Mouse (Mus musculus) midbrain, embryonic 16.5 days (tissue): ENCODE measurements around the gene Capzb. TPM values are rescaled to one million over a fixed set of nuclear protein-coding genes. Genes with fewer than 3 reads are reported as not detected.
A peak's percentile ranks its signal among the peaks of the same experiment; 100 is the strongest.

Source experiments
- ATAC-seq: fragments of 200-750 bp; cut with Nextera tagmentation; 2 replicates; pipeline ENCODE4 v1.8.0; 2017; ENCODE audit warnings: moderate TSS enrichment
- H3K27ac ChIP-seq: fragments of 300-500 bp; sonication (generic); 2 replicates; pipeline ENCODE4 v1.5.1; 2014; ENCODE audit warnings: mild to moderate bottlenecking, low read length, mixed read lengths
- H3K27me3 ChIP-seq: fragments of 300-500 bp; sonication (generic); 2 replicates; pipeline ENCODE4 v1.6.1; 2014; ENCODE audit warnings: low read depth, low read length, mixed read lengths; ENCODE audit not compliant: control insufficient read depth, insufficient read depth
- H3K36me3 ChIP-seq: fragments of 300-500 bp; sonication (generic); 2 replicates; pipeline ENCODE4 v1.6.1; 2014; ENCODE audit warnings: mild to moderate bottlenecking, low read length, moderate library complexity, mixed read lengths; ENCODE audit not compliant: control insufficient read depth, insufficient read depth
- H3K4me1 ChIP-seq: fragments of 300-500 bp; sonication (generic); 2 replicates; pipeline ENCODE4 v1.6.1; 2014; ENCODE audit warnings: mild to moderate bottlenecking, low read length, mixed read lengths; ENCODE audit not compliant: control insufficient read depth, insufficient read depth
- H3K4me2 ChIP-seq: fragments of 300-500 bp; sonication (generic); 2 replicates; pipeline ENCODE4 v1.6.1; 2014; ENCODE audit warnings: mild to moderate bottlenecking, low read length, mixed read lengths
- H3K4me3 ChIP-seq: fragments of 300-500 bp; sonication (generic); 2 replicates; pipeline ENCODE4 v1.5.1; 2014; ENCODE audit warnings: low read depth, mild to moderate bottlenecking, low read length, moderate library complexity, mixed read lengths
- H3K9ac ChIP-seq: fragments of 300-500 bp; sonication (generic); 2 replicates; pipeline ENCODE4 v1.6.1; 2014; ENCODE audit warnings: low read depth, low read length, mixed read lengths
- H3K9me3 ChIP-seq: fragments of 300-500 bp; sonication (generic); replicated peaks from 2 replicates; pipeline ENCODE4 v1.6.1; 2014; ENCODE audit warnings: mild to moderate bottlenecking, low read length, mixed read lengths; ENCODE audit not compliant: control insufficient read depth, poor library complexity, severe bottlenecking
- WGBS: fragments of 180-500 bp; shearing (Covaris S2); extraction: QIAGEN DNeasy Blood & Tissue Kit; methylation state at CpG from one replicate; pipeline ENCODE4 v1.1.7; 2014; 5-methylcytosine and 5-hydroxymethylcytosine counted together
- polyA plus RNA-seq: library from polyadenylated mRNA; unstranded; fragments of >200 nt; fragmentation: Nextera tagmentation; extraction: Ambion mirVana; gene quantifications from 2 replicates; pipeline ENCODE4 v1.2.1, GENCODE M21; 2015

The Capzb gene
- polyA plus RNA-seq, 1 experiment from 2014 or later: 331 TPM

- H3K9me3 ChIP-seq: no peaks in the 10 kb centered on the region
- H3K4me1 ChIP-seq: peaks cover 12% of the 10 kb centered on the region; the same call in 1 of the 2 replicates
- no peak for ATAC-seq
- H3K9ac ChIP-seq: no peak overlapping the region
- no peak overlapping the region for H3K4me3 ChIP-seq
- H3K4me2 ChIP-seq: no peak overlapping the region
- no peaks in the 10 kb centered on the region for H3K27me3 ChIP-seq
- 91% methylated on average over 7 of the region's 7 CpGs for WGBS
- H3K27ac ChIP-seq: no peak overlapping the region
- peaks cover 3% of the 10 kb centered on the region; the same call in 1 of the 2 replicates for H3K36me3 ChIP-seq
These were observed 35.2 kb downstream of the Capzb start for GRCm38 (mm10) chr4:139227923-139228322.

- no peak overlapping the region for H3K4me2 ChIP-seq
- H3K27me3 ChIP-seq: no peaks in the 10 kb centered on the region
- WGBS: 91% methylated on average over 5 of the region's 5 CpGs
- H3K9me3 ChIP-seq: no peaks in the 10 kb centered on the region
- peaks cover 15% of the 10 kb centered on the region for H3K4me1 ChIP-seq
- H3K36me3 ChIP-seq: peaks cover 3% of the 10 kb centered on the region; the same call in 1 of the 2 replicates
- H3K27ac ChIP-seq: no peak overlapping the region
- no peak overlapping the region for H3K4me3 ChIP-seq
- ATAC-seq: no peak
- H3K9ac ChIP-seq: no peak overlapping the region
These were observed 36.6 kb downstream of the Capzb start for GRCm38 (mm10) chr4:139229271-139229670.

- Histone ChIP-seq H3K27ac (no peak overlapping the region), H3K4me2 (no peak overlapping the region)
- no peak for ATAC-seq
These were observed 37.8 kb downstream of the Capzb start for GRCm38 (mm10) chr4:139230376-139231120.

GRCm38 (mm10) chr4:139231163-139231562, 38.5 kb downstream of the Capzb start:
- Histone ChIP-seq H3K36me3 (no peaks in the 10 kb centered on the region), H3K27ac (no peak overlapping the region), H3K4me3 (no peak overlapping the region), H3K4me2 (no peak overlapping the region), H3K9me3 (no peaks in the 10 kb centered on the region), H3K27me3 (no peaks in the 10 kb centered on the region), H3K4me1 (peaks cover 16% of the 10 kb centered on the region), H3K9ac (no peak overlapping the region)
- no peak for ATAC-seq
- 90% methylated on average over 8 of the region's 8 CpGs for WGBS

More at GRCm38 (mm10) chr4:139230376-139231120, 37.8 kb downstream of the Capzb start:
- Histone ChIP-seq H3K36me3 (peaks cover 3% of the 10 kb centered on the region; the same call in 1 of the 2 replicates), H3K4me3 (no peak overlapping the region), H3K9ac (no peak overlapping the region), H3K27me3 (no peaks in the 10 kb centered on the region), H3K4me1 (peaks cover 16% of the 10 kb centered on the region), H3K9me3 (no peaks in the 10 kb centered on the region)
- 68% methylated on average over 11 of the region's 11 CpGs for WGBS

GRCm38 (mm10) chr4:139232479-139233145, 39.9 kb downstream of the Capzb start:
- Histone ChIP-seq H3K4me3 (no peak overlapping the region), H3K9me3 (no peaks in the 10 kb centered on the region), H3K36me3 (no peaks in the 10 kb centered on the region), H3K27ac (no peak overlapping the region), H3K4me2 (no peak overlapping the region), H3K27me3 (no peaks in the 10 kb centered on the region), H3K4me1 (peaks cover 16% of the 10 kb centered on the region), H3K9ac (no peak overlapping the region)
- ATAC-seq: peak; percentile 39; the same call in 1 of the 2 replicates
- 33% methylated on average over 6 of the region's 6 CpGs for WGBS

GRCm38 (mm10) chr4:139233146-139233495, 40.4 kb downstream of the Capzb start:
- Histone ChIP-seq H3K4me1 (peaks cover 16% of the 10 kb centered on the region), H3K27me3 (no peaks in the 10 kb centered on the region), H3K36me3 (no peaks in the 10 kb centered on the region), H3K9ac (no peak overlapping the region), H3K4me3 (no peak overlapping the region), H3K4me2 (no peak overlapping the region), H3K27ac (no peak overlapping the region), H3K9me3 (no peaks in the 10 kb centered on the region)
- WGBS: 86% methylated on average over 7 of the region's 7 CpGs
- no peak for ATAC-seq

- Histone ChIP-seq H3K9ac (no peak overlapping the region), H3K4me3 (no peak overlapping the region), H3K4me1 (peaks cover 16% of the 10 kb centered on the region), H3K4me2 (no peak overlapping the region), H3K27ac (no peak overlapping the region), H3K9me3 (no peaks in the 10 kb centered on the region), H3K27me3 (no peaks in the 10 kb centered on the region), H3K36me3 (no peaks in the 10 kb centered on the region)
- WGBS: 82% methylated on average over 4 of the region's 4 CpGs
- ATAC-seq: no peak
These were observed 41.1 kb downstream of the Capzb start for GRCm38 (mm10) chr4:139233755-139234254.

- no peak overlapping the region for H3K9ac ChIP-seq
- no peaks in the 10 kb centered on the region for H3K27me3 ChIP-seq
- no peak overlapping the region for H3K27ac ChIP-seq
- H3K9me3 ChIP-seq: no peaks in the 10 kb centered on the region
- H3K4me3 ChIP-seq: no peak overlapping the region
- H3K4me1 ChIP-seq: peaks cover 16% of the 10 kb centered on the region
- no peak overlapping the region for H3K4me2 ChIP-seq
- 62% methylated on average over 4 of the region's 4 CpGs for WGBS
- no peak for ATAC-seq
- no peaks in the 10 kb centered on the region for H3K36me3 ChIP-seq
These were observed 41.6 kb downstream of the Capzb start for GRCm38 (mm10) chr4:139234261-139234660.

GRCm38 (mm10) chr4:139235556-139235955, 42.9 kb downstream of the Capzb start:
- Histone ChIP-seq H3K27ac (no peak overlapping the region), H3K27me3 (no peaks in the 10 kb centered on the region), H3K4me2 (no peak overlapping the region), H3K4me3 (no peak overlapping the region), H3K9ac (no peak overlapping the region), H3K36me3 (0 out of 2 replicates have a peak, but pooled peaks cover 5% of the 10 kb centered on the region), H3K4me1 (peaks cover 13% of the 10 kb centered on the region), H3K9me3 (no peaks in the 10 kb centered on the region)
- ATAC-seq: no peak
- 94% methylated on average over 7 of the region's 7 CpGs for WGBS
